Mouse (Mus musculus) liver, embryonic 15.5 days (tissue): ENCODE data around the gene Upf3b. TPM values are rescaled to one million over a fixed set of nuclear protein-coding genes. Genes with fewer than 3 reads are reported as not detected.
A peak's percentile ranks its signal among the peaks of the same experiment; 100 is the strongest.
"Not testable (repeated sequence)": the region's sequence is repeated elsewhere in the genome, so short reads cannot be mapped to it uniquely, and the experiment has no call there.

Experiments used
- ATAC-seq: fragments of 200-750 bp; cut with Nextera tagmentation; 2 replicates; pipeline ENCODE4 v1.8.0; 2017; ENCODE audit warnings: moderate number of reproducible peaks, mild to moderate bottlenecking, moderate library complexity; ENCODE audit not compliant: insufficient read depth
- H3K27ac ChIP-seq: fragments of 300-500 bp; sonication (generic); replicated peaks from 2 replicates; pipeline ENCODE4 v1.5.1; 2015; ENCODE audit warnings: mild to moderate bottlenecking, inconsistent platforms
- H3K27me3 ChIP-seq: fragments of 300-500 bp; sonication (generic); 2 replicates; pipeline ENCODE4 v1.6.1; 2015; ENCODE audit warnings: mild to moderate bottlenecking, inconsistent platforms
- H3K36me3 ChIP-seq: fragments of 300-500 bp; sonication (generic); replicated peaks from 2 replicates; pipeline ENCODE4 v1.6.1; 2015; ENCODE audit warnings: moderate library complexity, mild to moderate bottlenecking, inconsistent platforms
- H3K4me1 ChIP-seq: fragments of 300-500 bp; sonication (generic); replicated peaks from 2 replicates; pipeline ENCODE4 v1.6.1; 2015; ENCODE audit warnings: inconsistent platforms
- H3K4me2 ChIP-seq: fragments of 300-500 bp; sonication (generic); 2 replicates; pipeline ENCODE4 v1.6.1; 2015; ENCODE audit warnings: moderate library complexity, mild to moderate bottlenecking, inconsistent platforms
- H3K4me3 ChIP-seq: fragments of 300-500 bp; sonication (generic); replicated peaks from 2 replicates; pipeline ENCODE4 v1.5.1; 2015; ENCODE audit warnings: mild to moderate bottlenecking, inconsistent platforms
- H3K9ac ChIP-seq: fragments of 300-500 bp; sonication (generic); 2 replicates; pipeline ENCODE4 v1.6.1; 2015; ENCODE audit warnings: moderate library complexity, mild to moderate bottlenecking, inconsistent platforms
- H3K9me3 ChIP-seq: fragments of 300-500 bp; sonication (generic); replicated peaks from 2 replicates; pipeline ENCODE4 v1.6.1; 2016; ENCODE audit warnings: inconsistent platforms
- WGBS: fragments of 180-500 bp; shearing (Covaris S2); methylation state at CpG from one replicate; pipeline ENCODE4 v1.1.7; 2015; ENCODE audit warnings: mixed read lengths; ENCODE audit not compliant: insufficient replicate concordance; 5-methylcytosine and 5-hydroxymethylcytosine counted together
- polyA plus RNA-seq: library from polyadenylated mRNA; unstranded; fragments of >200 nt; fragmentation: Nextera tagmentation; extraction: Ambion mirVana; gene quantifications from 2 replicates; pipeline ENCODE4 v1.2.1, GENCODE M21; 2015

Upf3b gene
- polyA plus RNA-seq = 8.1 and 8.3 TPM in 2 replicates

GRCm38 (mm10) chrX:37110193-37110880 is at the start of gene Upf3b:
Upf3b (minus strand) TSS chrX:37110322.
- peaks cover 10% of the 10 kb centered on the region; the same call in 1 of the 2 replicates for H3K4me1 ChIP-seq
- 16% methylated on average over 30 of the region's 30 CpGs for WGBS
- H3K9ac ChIP-seq = peak within 1 kb of the TSS; percentile 67
- H3K4me2 ChIP-seq = peak within 1 kb of the TSS; percentile 76
- peak; percentile 96 for ATAC-seq
- H3K36me3 ChIP-seq = peaks cover 10% of the 10 kb centered on the region; the same call in 1 of the 2 replicates
- H3K4me3 ChIP-seq = peak within 1 kb of the TSS; percentile 71
- no peaks in the 10 kb centered on the region; the same call in 1 of the 2 replicates for H3K27me3 ChIP-seq
- H3K27ac ChIP-seq = peak within 1 kb of the TSS; percentile 94
- H3K9me3 ChIP-seq = no peaks in the 10 kb centered on the region

DNA sequence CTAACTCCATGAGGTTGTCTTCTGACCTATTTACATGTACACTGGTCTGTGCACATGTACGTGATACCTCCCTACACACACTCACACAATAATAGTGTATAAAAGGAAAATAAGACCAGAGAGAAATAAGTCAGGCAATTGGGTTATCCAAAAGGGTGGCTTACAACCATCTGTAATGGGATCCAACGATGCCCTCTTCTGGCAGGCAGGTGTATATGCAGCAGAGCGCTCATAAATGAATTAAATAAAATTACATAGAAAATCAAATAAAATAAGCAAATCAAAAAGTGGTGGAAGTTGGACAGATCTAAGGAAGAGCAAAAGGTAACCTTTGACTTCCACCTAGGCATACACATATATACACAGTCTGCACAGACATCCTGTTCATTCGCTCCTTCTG is 47.7 kb upstream of the Upf3b start:
- H3K9me3 ChIP-seq = no peaks in the 10 kb centered on the region
- peaks cover 7% of the 10 kb centered on the region; the same call in 1 of the 2 replicates for H3K36me3 ChIP-seq
- no peak overlapping the region for H3K9ac ChIP-seq
- H3K27me3 ChIP-seq = no peaks in the 10 kb centered on the region
- ATAC-seq = no peak
- no peaks in the 10 kb centered on the region for H3K4me1 ChIP-seq
- H3K4me2 ChIP-seq = no peak overlapping the region
- no peak overlapping the region for H3K4me3 ChIP-seq
- no peak overlapping the region for H3K27ac ChIP-seq
- WGBS = 53% methylated on average over 4 of the region's 4 CpGs

GRCm38 (mm10) chrX:37144954-37145353 is 34.8 kb upstream of the Upf3b start:
- Histone ChIP-seq H3K9ac (no peak overlapping the region), H3K9me3 (no peaks in the 10 kb centered on the region), H3K27ac (no peak overlapping the region), H3K4me2 (no peak overlapping the region), H3K4me3 (no peak overlapping the region), H3K36me3 (peaks cover 14% of the 10 kb centered on the region), H3K4me1 (no peaks in the 10 kb centered on the region), H3K27me3 (no peaks in the 10 kb centered on the region)
- 81% methylated on average over 2 of the region's 2 CpGs for WGBS
- no peak for ATAC-seq

DNA sequence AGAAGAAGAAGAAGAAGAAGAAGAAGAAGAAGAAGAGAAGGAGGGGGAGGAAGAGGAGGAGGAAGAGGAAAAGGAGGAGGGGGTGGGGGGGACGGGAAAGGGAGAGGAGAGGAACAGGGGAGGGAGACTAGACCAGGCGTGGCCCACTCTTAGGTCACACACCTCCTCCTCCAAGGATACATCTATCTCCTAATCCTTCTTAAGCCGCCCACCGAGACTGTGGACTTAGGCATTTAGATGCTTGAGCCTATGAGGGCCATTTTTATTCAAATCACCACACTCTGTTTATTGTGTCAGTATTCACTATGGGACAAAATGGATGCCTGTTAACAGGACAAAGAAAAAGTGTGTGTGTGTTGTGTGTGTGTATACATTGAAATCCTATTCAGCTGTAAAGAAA is 34.4 kb upstream of the Upf3b start:
- not testable (repeated sequence) for H3K9ac ChIP-seq, ATAC-seq, H3K4me3 ChIP-seq, H3K27ac ChIP-seq, H3K27me3 ChIP-seq, H3K9me3 ChIP-seq, H3K4me2 ChIP-seq, H3K4me1 ChIP-seq
- H3K36me3 ChIP-seq = peaks cover 14% of the 10 kb centered on the region
- 11% methylated on average over 1 of the region's 4 CpGs for WGBS

- Histone ChIP-seq H3K27ac (no peak overlapping the region), H3K36me3 (peaks cover 34% of the 10 kb centered on the region), H3K9me3 (no peaks in the 10 kb centered on the region), H3K27me3 (no peaks in the 10 kb centered on the region), H3K9ac (no peak overlapping the region), H3K4me1 (no peaks in the 10 kb centered on the region), H3K4me3 (no peak overlapping the region), H3K4me2 (no peak overlapping the region)
- ATAC-seq = no peak
- WGBS = 68% methylated on average over 3 of the region's 3 CpGs
These were observed 31.6 kb upstream of the Upf3b start for GRCm38 (mm10) chrX:37141732-37142131.

GRCm38 (mm10) chrX:37126671-37127358 is 16.7 kb upstream of the Upf3b start, which contains the start of gene Nkap:
Nkap (plus strand) TSS chrX:37126795.
- no peaks in the 10 kb centered on the region for H3K36me3 ChIP-seq
- H3K4me1 ChIP-seq = peaks cover 11% of the 10 kb centered on the region; the same call in 1 of the 2 replicates
- WGBS = 8% methylated on average over 58 of the region's 58 CpGs
- H3K27ac ChIP-seq = peak within 1 kb of the TSS; percentile 74
- peak within 1 kb of the TSS; percentile 74 for H3K4me3 ChIP-seq
- peak; percentile 86 for ATAC-seq
- peak within 1 kb of the TSS; percentile 62 for H3K4me2 ChIP-seq
- H3K9ac ChIP-seq = peak within 1 kb of the TSS; percentile 76
- no peaks in the 10 kb centered on the region for H3K9me3 ChIP-seq
- H3K27me3 ChIP-seq = no peaks in the 10 kb centered on the region

DNA sequence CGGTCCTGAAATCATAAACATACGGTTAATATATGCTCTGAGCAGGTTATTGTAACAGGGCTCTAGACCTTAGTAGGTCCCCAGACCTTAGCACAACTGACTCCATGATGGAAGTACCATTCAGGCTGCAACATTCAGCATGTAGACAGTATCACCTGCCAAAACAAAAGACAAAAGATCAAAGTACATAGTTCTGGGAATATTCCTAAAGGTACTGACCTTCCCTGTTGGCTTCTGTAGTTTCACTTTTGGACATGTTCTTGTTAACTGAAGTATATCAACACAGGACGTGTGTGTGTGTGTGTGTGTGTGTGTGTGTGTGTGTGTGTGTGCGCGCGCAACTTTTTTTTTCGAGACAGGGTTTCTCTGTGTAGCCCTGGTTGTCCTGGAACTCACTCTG is 15.4 kb upstream of the Upf3b start:
- H3K27me3 ChIP-seq = no peaks in the 10 kb centered on the region
- no peak for ATAC-seq
- H3K36me3 ChIP-seq = no peaks in the 10 kb centered on the region
- WGBS = 62% methylated on average over 7 of the region's 7 CpGs
- no peak overlapping the region for H3K9ac ChIP-seq
- no peaks in the 10 kb centered on the region for H3K9me3 ChIP-seq
- H3K27ac ChIP-seq = no peak overlapping the region
- H3K4me1 ChIP-seq = peaks cover 11% of the 10 kb centered on the region; the same call in 1 of the 2 replicates
- no peak overlapping the region for H3K4me2 ChIP-seq
- no peak overlapping the region for H3K4me3 ChIP-seq

DNA sequence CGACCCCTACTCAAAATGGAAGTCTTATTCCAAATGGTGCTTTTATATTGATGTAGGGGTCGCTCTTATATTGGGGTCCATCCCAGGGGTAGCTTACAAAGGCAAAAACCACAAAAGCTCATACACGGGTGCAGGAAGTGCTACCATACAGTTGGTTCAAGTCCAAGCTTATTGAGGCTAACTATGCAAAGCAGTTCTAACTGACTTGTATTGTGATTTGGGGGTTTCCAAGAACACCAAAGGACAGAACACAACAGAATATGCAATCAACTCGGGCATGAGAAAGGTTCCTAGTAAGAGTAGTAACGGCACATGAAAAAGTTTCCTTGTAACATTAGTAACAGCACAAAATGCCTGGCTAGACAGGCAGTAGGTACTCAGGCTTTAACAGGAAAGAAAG is 10.1 kb upstream of the Upf3b start:
- Histone ChIP-seq H3K27me3 (0 out of 2 replicates have a peak, but pooled peaks cover 7% of the 10 kb centered on the region), H3K4me1 (no peaks in the 10 kb centered on the region), H3K9ac (no peak overlapping the region), H3K36me3 (no peaks in the 10 kb centered on the region), H3K27ac (no peak overlapping the region), H3K4me3 (no peak overlapping the region), H3K9me3 (no peaks in the 10 kb centered on the region), H3K4me2 (no peak overlapping the region)
- no peak for ATAC-seq
- 49% methylated on average over 5 of the region's 5 CpGs for WGBS

DNA sequence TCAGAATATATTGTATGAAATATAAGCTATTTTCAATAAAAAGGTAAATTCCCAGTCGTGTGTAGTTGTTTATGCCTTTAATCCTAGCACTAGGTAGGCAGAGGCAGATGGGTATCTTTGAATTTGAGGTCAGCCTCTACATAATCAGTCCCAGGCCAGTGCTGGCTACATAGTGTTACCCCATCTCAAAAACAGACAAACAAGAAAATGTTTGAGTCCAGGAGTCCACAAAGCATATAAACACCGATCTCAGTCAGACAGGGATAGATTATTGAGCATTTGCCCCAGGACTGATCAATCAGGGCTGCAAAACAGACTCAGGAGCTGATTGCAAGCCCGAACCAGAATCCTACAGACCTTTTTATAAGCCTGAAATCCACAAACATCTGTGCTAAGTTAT is 9.5 kb upstream of the Upf3b start:
- no peak overlapping the region for H3K4me3 ChIP-seq
- ATAC-seq = no peak
- H3K27ac ChIP-seq = no peak overlapping the region
- H3K9ac ChIP-seq = no peak overlapping the region
- H3K27me3 ChIP-seq = 0 out of 2 replicates have a peak, but pooled peaks cover 7% of the 10 kb centered on the region
- H3K36me3 ChIP-seq = no peaks in the 10 kb centered on the region
- H3K4me2 ChIP-seq = no peak overlapping the region
- H3K4me1 ChIP-seq = no peaks in the 10 kb centered on the region
- WGBS = 37% methylated on average over 3 of the region's 3 CpGs
- no peaks in the 10 kb centered on the region for H3K9me3 ChIP-seq

DNA sequence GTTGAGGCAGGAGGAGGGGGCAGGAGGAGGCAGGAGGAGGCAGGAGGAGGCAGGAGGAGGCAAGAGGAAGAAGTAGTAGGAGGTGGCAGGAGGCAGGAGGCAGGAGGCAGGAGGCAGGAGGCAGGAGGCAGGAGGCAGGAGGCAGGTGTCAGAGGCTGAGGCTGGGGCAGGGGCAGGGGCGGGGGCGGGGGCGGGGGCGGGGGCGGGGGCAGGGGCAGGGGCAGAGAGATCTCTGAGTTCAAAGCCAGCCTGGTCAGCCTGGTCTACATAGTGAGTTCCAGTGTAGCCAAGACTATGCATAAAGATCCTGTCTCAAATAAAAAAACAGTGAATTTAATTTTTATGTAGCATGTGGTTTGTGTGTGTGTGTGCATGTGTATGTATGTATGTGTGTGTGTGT is 7.0 kb upstream of the Upf3b start:
- no peak for ATAC-seq
- H3K27me3 ChIP-seq = peaks cover 7% of the 10 kb centered on the region; the same call in 1 of the 2 replicates
- H3K4me2 ChIP-seq = no peak overlapping the region
- H3K36me3 ChIP-seq = no peaks in the 10 kb centered on the region
- H3K9ac ChIP-seq = no peak overlapping the region
- no peaks in the 10 kb centered on the region for H3K4me1 ChIP-seq
- WGBS = 15% methylated on average over 5 of the region's 5 CpGs
- no peak overlapping the region for H3K27ac ChIP-seq
- H3K4me3 ChIP-seq = no peak overlapping the region
- no peaks in the 10 kb centered on the region for H3K9me3 ChIP-seq

GRCm38 (mm10) chrX:37110881-37111193 is 715 bp upstream of the Upf3b start:
- H3K4me2 ChIP-seq = peak overlapping the region; percentile 76
- ATAC-seq = no peak
- 57% methylated on average over 4 of the region's 4 CpGs for WGBS
- no peak overlapping the region for H3K9ac ChIP-seq
- H3K4me1 ChIP-seq = peaks cover 10% of the 10 kb centered on the region; the same call in 1 of the 2 replicates
- H3K27me3 ChIP-seq = no peaks in the 10 kb centered on the region; the same call in 1 of the 2 replicates
- no peaks in the 10 kb centered on the region for H3K9me3 ChIP-seq
- H3K36me3 ChIP-seq = 0 out of 2 replicates have a peak, but pooled peaks cover 7% of the 10 kb centered on the region
- no peak overlapping the region for H3K27ac ChIP-seq
- peak overlapping the region; percentile 71 for H3K4me3 ChIP-seq
